Comparison of ENCODE assay signal across 22 mouse cellular contexts in genomic region chr10:7816476-7816875, GRCm38 (mm10). TPM values are rescaled to one million over a fixed set of nuclear protein-coding genes. Genes with fewer than 3 reads are reported as not detected.
DNase-seq lines count a peak whose midpoint lies in the region; ATAC-seq lines count a peak whose summit lies in the region.
"Had no signal": no experiment of that assay in that cellular context is flagged by ENCODE, and none has a peak within 500 bp of the region (broad histone marks: within the 10 kb centered on the region; RNA-seq: fewer than 3 reads in every experiment).

No protein-coding gene starts in this region.

- H3K4me3 ChIP-seq in megakaryocyte, embryonic 14.5 days (replicated peaks) = peak overlapping the region; percentile 39
- H3K4me3 ChIP-seq: embryonic facial prominence, embryonic 13.5 days; forebrain, embryonic 12.5 days; heart, embryonic 10.5 days; heart, embryonic 15.5 days; hindbrain, embryonic 13.5 days had no signal

- peaks cover 98% of the 10 kb centered on the region for H3K36me3 ChIP-seq in megakaryocyte, embryonic 14.5 days (replicated peaks; ENCODE audit: low read length)

- no peak for ATAC-seq in megakaryocyte, adult 5-6 weeks (ENCODE audit: poor library complexity, severe bottlenecking)
- ATAC-seq in activated CD4-positive, CD25-positive, alpha-beta regulatory T cell, adult 4 months = peak; percentile 59
- ATAC-seq: forebrain, postnatal 0 days had no signal

- H3K27me3 ChIP-seq in megakaryocyte, embryonic 14.5 days (replicated peaks) = no peaks in the 10 kb centered on the region
- H3K27me3 ChIP-seq: embryonic facial prominence, embryonic 13.5 days; forebrain, embryonic 12.5 days; heart, embryonic 15.5 days; hindbrain, embryonic 13.5 days had no signal

- H3K9me3 ChIP-seq in megakaryocyte, embryonic 14.5 days = no peaks in the 10 kb centered on the region
- H3K9me3 ChIP-seq: embryonic facial prominence, embryonic 13.5 days; forebrain, embryonic 12.5 days; G1E; heart, embryonic 10.5 days; heart, embryonic 15.5 days; hindbrain, embryonic 13.5 days had no signal

- peak; percentile 38 for DNase-seq in CD4-positive helper T cell, adult 2 months (ENCODE audit: low read depth, low spot score)
- DNase-seq in kidney, postnatal 14 days = no peak
- no peak for DNase-seq in natural killer cell, adult 2 months (ENCODE audit: low spot score in 2 of 2)
- DNase-seq: adrenal gland, postnatal 14 days; B cell, adult 2 months; cerebellum, adult 18-20 months; cerebellum, adult 9-11 months; cerebellum, postnatal 36 days; forebrain, postnatal 0 days; gastrocnemius, postnatal 36 days; heart, adult 18-20 months; heart, postnatal 14 days; kidney, adult 11 months had no signal

- peaks cover 3% of the 10 kb centered on the region for H3K4me1 ChIP-seq in megakaryocyte, embryonic 14.5 days
- H3K4me1 ChIP-seq: embryonic facial prominence, embryonic 13.5 days; forebrain, embryonic 12.5 days; heart, embryonic 10.5 days; heart, embryonic 15.5 days; hindbrain, embryonic 13.5 days had no signal

RNA-seq across cellular contexts. Expression of gene Zc3h12d, which starts 15.8 kb away (rescaled TPM):
- 0.34 and 0.40 TPM in 2 replicates for polyA plus RNA-seq in megakaryocyte, embryonic 14.5 days (2012; ENCODE audit: insufficient read depth, low replicate concordance)
- total RNA-seq in megakaryocyte, adult 5-6 weeks (2015) = 5.3 and 7.3 TPM in 2 replicates
- 9.3 and 11.3 TPM in 2 replicates for total RNA-seq in megakaryocyte, adult 5-6 weeks (2017)
- polyA plus RNA-seq in activated CD4-positive, CD25-positive, alpha-beta regulatory T cell, adult 4 months (2017; shearing (Covaris generic)) = 10 to 100 TPM; 30.6 to 51.3 TPM
- polyA plus RNA-seq: forebrain, embryonic 12.5 days; G1E had no signal

RNA-seq across cellular contexts. Expression of gene Ppil4, which starts 23.8 kb away (rescaled TPM):
- 0.63 and 3.8 TPM in 2 replicates for polyA plus RNA-seq in megakaryocyte, embryonic 14.5 days (2012; ENCODE audit: insufficient read depth, low replicate concordance)
- 36.4 and 39.4 TPM in 2 replicates for total RNA-seq in megakaryocyte, adult 5-6 weeks (2015)
- total RNA-seq in megakaryocyte, adult 5-6 weeks (2017) = 73.5 and 79.8 TPM in 2 replicates
- polyA plus RNA-seq in activated CD4-positive, CD25-positive, alpha-beta regulatory T cell, adult 4 months (2017; shearing (Covaris generic)) = 10 to 100 TPM; 63.9 to 74.0 TPM

RNA-seq across cellular contexts. Expression of gene Ginm1, which starts 23.9 kb away (rescaled TPM):
- 26.3 and 36.1 TPM in 2 replicates for polyA plus RNA-seq in megakaryocyte, embryonic 14.5 days (2012; ENCODE audit: insufficient read depth, low replicate concordance)
- 47.8 and 54.0 TPM in 2 replicates for total RNA-seq in megakaryocyte, adult 5-6 weeks (2015)
- total RNA-seq in megakaryocyte, adult 5-6 weeks (2017) = 58.8 and 74.6 TPM in 2 replicates
- 10 to 100 TPM; 60.7 to 68.8 TPM for polyA plus RNA-seq in activated CD4-positive, CD25-positive, alpha-beta regulatory T cell, adult 4 months (2017; shearing (Covaris generic))

Comparison
In these comparisons a context has a peak if more than half of its experiments do, and no peak if none do; other contexts are left out.
1. RNA of gene Zc3h12d, which starts 15.8 kb away (polyA plus RNA-seq): 30.6 to 51.3 TPM in activated CD4-positive, CD25-positive, alpha-beta regulatory T cell, adult 4 months; 0.34 to 0.40 TPM in megakaryocyte, embryonic 14.5 days; every median in the first group is over 10 times any median in the second.
2. RNA of gene Ppil4, which starts 23.8 kb away (polyA plus RNA-seq): 63.9 to 74.0 TPM in activated CD4-positive, CD25-positive, alpha-beta regulatory T cell, adult 4 months; 0.63 to 3.8 TPM in megakaryocyte, embryonic 14.5 days; every median in the first group is over 10 times any median in the second.